Mouse (Mus musculus): ENCODE results near the gene Gkap1. TPM values are rescaled to one million over a fixed set of nuclear protein-coding genes. Genes with fewer than 3 reads are reported as not detected.

Gkap1 gene
- total and polyA plus RNA-seq, 2 experiments from 2014 or later, result 26.3 to 27.4 TPM

DNA sequence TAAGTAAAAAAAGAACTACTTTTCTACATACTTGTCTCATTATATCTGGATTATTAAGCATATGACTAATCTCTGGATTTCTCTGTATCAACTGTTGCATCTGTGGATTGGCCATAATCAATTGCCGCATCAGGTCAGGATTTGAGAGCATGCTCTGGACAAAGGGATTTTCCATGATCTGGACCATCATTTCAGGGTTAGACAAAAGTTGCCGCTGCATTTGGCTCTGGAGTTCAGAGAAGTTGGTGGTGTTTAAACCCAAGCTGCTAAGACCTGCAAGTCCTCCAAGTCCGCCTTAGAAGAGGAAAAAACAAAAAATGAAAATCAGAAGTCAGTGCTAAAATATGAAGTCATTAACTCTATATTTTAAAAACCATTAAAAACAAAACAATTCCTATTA lies 82.3 kb downstream of the Gkap1 start:
- H3K27me3 ChIP-seq (ENCODE audit: insufficient read depth, low read length), result no peaks in the 10 kb centered on the region
- H3K9ac ChIP-seq, result no peak overlapping the region
- TF ChIP-seq CTCF (IDR thresholded peaks at IDR 0.05; ENCODE audit: low read depth), result no peak
- H3K9me3 ChIP-seq (ENCODE audit: low read length), result no peaks in the 10 kb centered on the region
- H3K4me1 ChIP-seq (ENCODE audit: insufficient read depth), result no peaks in the 10 kb centered on the region
- no peak for DNase-seq
- no peak overlapping the region for H3K4me3 ChIP-seq (ENCODE audit: low read depth, low read length)
- H3K4me2 ChIP-seq (ENCODE audit: low read depth), result no peak overlapping the region
- peaks cover 52% of the 10 kb centered on the region for H3K36me3 ChIP-seq (ENCODE audit: insufficient read depth)
- WGBS, result 97% methylated on average over 3 of the region's 3 CpGs
- no peak overlapping the region for H3K27ac ChIP-seq (ENCODE audit: low read depth, low read length)
- ATAC-seq, result no peak

DNA sequence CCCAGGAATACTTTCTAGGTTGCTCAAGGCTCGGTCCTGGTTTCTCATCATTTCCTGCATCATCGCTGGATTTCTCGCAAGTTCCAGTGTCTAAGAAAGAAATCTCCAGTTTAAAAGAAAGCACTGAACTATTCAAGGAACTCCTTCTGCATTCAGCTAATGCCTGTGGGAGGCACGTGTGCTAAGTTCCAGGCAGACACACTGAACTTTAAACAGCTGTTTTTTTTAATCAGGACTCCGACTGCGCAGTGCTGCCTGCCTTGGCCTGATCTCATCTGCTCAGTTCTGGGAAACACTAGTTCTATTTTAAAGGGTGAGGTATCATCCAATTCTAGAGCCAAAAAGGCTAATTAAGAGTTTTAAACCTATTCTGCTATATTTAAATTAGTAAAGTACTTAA lies 83.4 kb downstream of the Gkap1 start:
- H3K36me3 ChIP-seq (ENCODE audit: insufficient read depth), result peaks cover 46% of the 10 kb centered on the region
- no peaks in the 10 kb centered on the region for H3K27me3 ChIP-seq (ENCODE audit: insufficient read depth, low read length)
- DNase-seq, result no peak
- H3K4me3 ChIP-seq (ENCODE audit: low read depth, low read length), result no peak overlapping the region
- H3K9ac ChIP-seq, result no peak overlapping the region
- no peak overlapping the region for H3K4me2 ChIP-seq (ENCODE audit: low read depth)
- no peak overlapping the region for H3K27ac ChIP-seq (ENCODE audit: low read depth, low read length)
- no peak for ATAC-seq
- 85% methylated on average over 6 of the region's 6 CpGs for WGBS
- no peaks in the 10 kb centered on the region for H3K9me3 ChIP-seq (ENCODE audit: low read length)
- TF ChIP-seq CTCF (IDR thresholded peaks at IDR 0.05; ENCODE audit: low read depth), result no peak
- no peaks in the 10 kb centered on the region for H3K4me1 ChIP-seq (ENCODE audit: insufficient read depth)

DNA sequence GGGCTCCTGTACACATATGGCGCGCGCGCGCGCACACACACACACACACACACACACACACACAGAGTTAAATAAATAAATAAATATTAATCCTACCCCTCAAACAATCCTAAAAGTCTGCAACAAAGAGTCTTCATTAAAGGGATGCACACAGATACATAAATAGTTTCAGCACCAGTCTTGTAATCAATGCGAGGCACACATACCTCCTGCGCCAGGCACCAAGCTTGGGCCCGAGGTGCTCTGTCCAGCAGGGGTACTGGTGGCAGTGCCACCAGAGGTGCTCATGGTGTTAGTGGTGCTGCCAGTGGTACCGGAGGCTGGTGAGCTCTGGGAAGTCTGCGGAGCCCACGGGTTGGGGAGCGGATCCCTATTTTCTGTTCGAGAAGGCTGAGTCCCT lies 84.0 kb downstream of the Gkap1 start:
- no peak overlapping the region for H3K9ac ChIP-seq
- H3K4me3 ChIP-seq (ENCODE audit: low read depth, low read length), result no peak overlapping the region
- peaks cover 40% of the 10 kb centered on the region for H3K36me3 ChIP-seq (ENCODE audit: insufficient read depth)
- no peak overlapping the region for H3K27ac ChIP-seq (ENCODE audit: low read depth, low read length)
- H3K4me2 ChIP-seq (ENCODE audit: low read depth), result no peak overlapping the region
- no peaks in the 10 kb centered on the region for H3K4me1 ChIP-seq (ENCODE audit: insufficient read depth)
- no peak for TF ChIP-seq CTCF (IDR thresholded peaks at IDR 0.05; ENCODE audit: low read depth)
- H3K27me3 ChIP-seq (ENCODE audit: insufficient read depth, low read length), result no peaks in the 10 kb centered on the region
- no peak for DNase-seq
- 97% methylated on average over 14 of the region's 14 CpGs for WGBS
- H3K9me3 ChIP-seq (ENCODE audit: low read length), result no peaks in the 10 kb centered on the region
- ATAC-seq, result no peak

DNA sequence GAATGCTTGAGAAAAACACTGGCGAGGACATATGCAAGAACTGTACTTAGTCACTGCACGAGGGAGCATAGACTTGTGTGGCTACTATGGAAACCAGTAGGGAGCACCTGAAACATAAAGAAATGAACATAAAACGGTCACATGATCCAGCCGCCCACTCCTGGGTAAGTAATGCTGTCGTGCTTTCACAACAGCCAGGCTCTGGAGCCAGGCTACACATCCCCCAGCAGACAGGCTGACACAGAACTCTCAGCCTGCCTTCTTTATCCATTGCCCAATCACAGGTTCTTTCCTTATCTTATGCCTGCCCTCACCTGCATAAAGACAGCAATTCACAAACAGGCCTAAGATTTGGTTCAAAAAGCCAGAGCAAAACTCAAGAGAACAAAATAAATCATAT lies 86.0 kb downstream of the Gkap1 start:
- Histone ChIP-seq H3K27ac (ENCODE audit: low read depth, low read length) (no peak overlapping the region), H3K9ac (no peak overlapping the region), H3K27me3 (ENCODE audit: insufficient read depth, low read length) (no peaks in the 10 kb centered on the region), H3K4me2 (ENCODE audit: low read depth) (no peak overlapping the region), H3K4me1 (ENCODE audit: insufficient read depth) (no peaks in the 10 kb centered on the region), H3K9me3 (ENCODE audit: low read length) (no peaks in the 10 kb centered on the region), H3K4me3 (ENCODE audit: low read depth, low read length) (no peak overlapping the region), H3K36me3 (ENCODE audit: insufficient read depth) (peaks cover 28% of the 10 kb centered on the region)
- 76% methylated on average over 5 of the region's 5 CpGs for WGBS
- no peak for TF ChIP-seq CTCF (IDR thresholded peaks at IDR 0.05; ENCODE audit: low read depth)
- DNase-seq (no peak), ATAC-seq (no peak; the same call in 1 of the 2 replicates)

DNA sequence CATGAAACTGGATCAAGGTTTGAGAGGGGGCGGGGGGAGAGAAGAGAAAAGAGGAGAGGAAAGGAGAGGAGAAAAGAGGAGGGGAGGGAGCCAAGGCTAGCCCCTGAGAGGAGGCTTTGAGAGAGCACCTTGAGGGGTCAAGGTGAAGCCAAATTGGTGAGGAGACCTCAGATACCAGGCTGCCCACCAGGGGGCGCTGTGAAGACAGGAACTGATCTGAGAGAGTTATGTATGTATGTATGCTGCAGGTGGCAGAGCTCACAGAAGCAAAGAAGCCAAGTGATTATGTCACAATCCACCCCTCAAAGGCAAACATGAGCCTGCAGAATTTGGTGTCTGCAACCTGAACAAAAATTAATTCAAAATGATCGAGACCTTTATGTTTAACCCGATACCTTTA lies 87.1 kb downstream of the Gkap1 start:
- TF ChIP-seq CTCF (IDR thresholded peaks at IDR 0.05; ENCODE audit: low read depth), result peak; percentile 94
- peak; percentile 82 for DNase-seq
- H3K9ac ChIP-seq, result no peak overlapping the region
- H3K36me3 ChIP-seq (ENCODE audit: insufficient read depth), result peaks cover 28% of the 10 kb centered on the region
- H3K27ac ChIP-seq (ENCODE audit: low read depth, low read length), result no peak overlapping the region; the same call in 1 of the 2 replicates
- H3K4me1 ChIP-seq (ENCODE audit: insufficient read depth), result no peaks in the 10 kb centered on the region
- H3K4me2 ChIP-seq (ENCODE audit: low read depth), result no peak overlapping the region
- no peaks in the 10 kb centered on the region for H3K27me3 ChIP-seq (ENCODE audit: insufficient read depth, low read length)
- ATAC-seq, result peak; percentile 75
- no peaks in the 10 kb centered on the region for H3K9me3 ChIP-seq (ENCODE audit: low read length)
- no peak overlapping the region for H3K4me3 ChIP-seq (ENCODE audit: low read depth, low read length)
- WGBS, result 68% methylated on average over 4 of the region's 4 CpGs

DNA sequence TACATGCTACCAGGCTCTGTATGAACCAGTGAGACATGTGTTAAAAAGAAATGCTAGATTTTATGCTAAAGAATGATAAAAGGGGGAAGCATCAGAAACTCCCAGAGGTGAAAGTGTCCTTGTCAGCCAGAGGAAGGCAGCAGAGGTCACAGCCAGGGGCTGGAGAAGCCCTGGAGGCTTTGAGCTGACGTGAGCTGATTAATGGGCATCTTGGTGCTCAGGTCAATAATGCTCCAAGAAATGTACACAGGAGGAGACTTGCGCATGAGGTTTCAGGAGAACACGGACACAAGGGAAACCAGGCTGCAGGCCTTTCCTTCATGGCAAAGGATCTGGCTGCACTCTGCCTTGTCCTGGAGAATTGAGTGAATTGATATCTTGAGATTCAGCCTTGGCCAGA lies 87.7 kb downstream of the Gkap1 start:
- WGBS, result 91% methylated on average over 3 of the region's 3 CpGs
- H3K9ac ChIP-seq, result no peak overlapping the region
- ATAC-seq, result no peak
- no peak overlapping the region for H3K4me3 ChIP-seq (ENCODE audit: low read depth, low read length)
- no peaks in the 10 kb centered on the region for H3K27me3 ChIP-seq (ENCODE audit: insufficient read depth, low read length)
- no peaks in the 10 kb centered on the region for H3K9me3 ChIP-seq (ENCODE audit: low read length)
- H3K27ac ChIP-seq (ENCODE audit: low read depth, low read length), result no peak overlapping the region
- H3K4me1 ChIP-seq (ENCODE audit: insufficient read depth), result no peaks in the 10 kb centered on the region
- no peak overlapping the region for H3K4me2 ChIP-seq (ENCODE audit: low read depth)
- H3K36me3 ChIP-seq (ENCODE audit: insufficient read depth), result peaks cover 30% of the 10 kb centered on the region
- no peak for DNase-seq
- no peak for TF ChIP-seq CTCF (IDR thresholded peaks at IDR 0.05; ENCODE audit: low read depth)

DNA sequence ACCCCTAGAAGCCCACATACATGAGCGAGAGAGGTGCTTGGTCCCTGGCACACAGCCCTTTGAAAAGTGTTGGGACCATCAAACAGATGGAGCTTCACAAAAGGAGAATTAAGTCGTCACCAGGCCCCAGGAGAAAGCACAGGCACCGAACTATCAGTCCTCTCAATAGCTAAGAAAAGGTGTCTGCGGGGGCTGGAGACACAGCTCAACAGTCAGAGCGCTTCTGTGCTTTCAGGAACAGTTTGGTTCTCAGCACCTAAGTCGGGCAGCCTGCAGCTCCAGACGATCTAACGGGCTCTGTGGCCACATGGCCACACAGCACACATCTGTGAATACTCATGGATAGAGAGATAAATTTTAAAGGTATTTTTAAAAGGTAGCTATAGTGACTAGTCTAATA lies 89.2 kb downstream of the Gkap1 start:
- no peak for TF ChIP-seq CTCF (IDR thresholded peaks at IDR 0.05; ENCODE audit: low read depth)
- H3K4me1 ChIP-seq (ENCODE audit: insufficient read depth), result no peaks in the 10 kb centered on the region
- H3K4me3 ChIP-seq (ENCODE audit: low read depth, low read length), result no peak overlapping the region
- no peak for ATAC-seq
- H3K27ac ChIP-seq (ENCODE audit: low read depth, low read length), result no peak overlapping the region
- WGBS, result 66% methylated on average over 8 of the region's 8 CpGs
- H3K4me2 ChIP-seq (ENCODE audit: low read depth), result no peak overlapping the region
- H3K36me3 ChIP-seq (ENCODE audit: insufficient read depth), result peaks cover 25% of the 10 kb centered on the region
- no peaks in the 10 kb centered on the region for H3K27me3 ChIP-seq (ENCODE audit: insufficient read depth, low read length)
- no peak for DNase-seq
- no peaks in the 10 kb centered on the region for H3K9me3 ChIP-seq (ENCODE audit: low read length)
- no peak overlapping the region for H3K9ac ChIP-seq

DNA sequence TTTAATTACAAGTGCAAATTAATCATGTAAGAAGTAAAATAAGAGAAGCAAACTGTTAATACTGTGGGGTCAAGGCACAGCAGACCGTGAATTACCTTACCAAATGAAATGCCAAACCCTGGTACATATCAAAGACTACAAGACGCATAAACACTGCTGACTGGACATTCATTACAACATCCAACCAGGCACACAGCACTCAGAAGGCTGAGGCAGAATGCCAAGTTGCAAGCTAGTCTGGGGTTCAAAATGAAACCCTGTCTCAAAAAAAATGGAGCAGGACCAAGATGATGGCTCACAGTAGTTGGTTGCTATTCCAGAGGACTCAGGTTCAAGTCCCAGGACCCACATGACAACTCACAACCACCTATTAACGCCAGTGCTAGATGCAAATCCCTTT lies 91.4 kb downstream of the Gkap1 start:
- TF ChIP-seq CTCF (IDR thresholded peaks at IDR 0.05; ENCODE audit: low read depth), result no peak
- Histone ChIP-seq H3K4me3 (ENCODE audit: low read depth, low read length) (no peak overlapping the region), H3K36me3 (ENCODE audit: insufficient read depth) (peaks cover 27% of the 10 kb centered on the region), H3K9ac (no peak overlapping the region), H3K27me3 (ENCODE audit: insufficient read depth, low read length) (no peaks in the 10 kb centered on the region), H3K27ac (ENCODE audit: low read depth, low read length) (no peak overlapping the region), H3K4me1 (ENCODE audit: insufficient read depth) (no peaks in the 10 kb centered on the region), H3K4me2 (ENCODE audit: low read depth) (no peak overlapping the region), H3K9me3 (ENCODE audit: low read length) (no peaks in the 10 kb centered on the region)
- no peak for ATAC-seq
- no peak for DNase-seq
- 73% methylated on average over 3 of the region's 3 CpGs for WGBS

Small RNA genes lying within 50 kb of the gene (microRNA-seq; reads per million reads assigned to microRNA genes)
- 0 reads per million in 2 experiments for gene Mir6369

Other genes with a start within 250 kb of the Gkap1 start
- 11.9 and 12.2 TPM in 2 replicates for gene Klhl3, start 162.1 kb downstream of the Gkap1 start, total RNA-seq (2014; rRNA removed)
- gene Klhl3, start 162.1 kb downstream of the Gkap1 start, polyA plus RNA-seq (2015; fragmentation: Nextera tagmentation; extraction: Ambion mirVana), result 7.6 and 12.6 TPM in 2 replicates
- 197 and 234 TPM in 2 replicates for gene Hnrnpa0, start 147.1 kb downstream of the Gkap1 start, total RNA-seq (2014; rRNA removed)
- gene Hnrnpa0, start 147.1 kb downstream of the Gkap1 start, polyA plus RNA-seq (2015; fragmentation: Nextera tagmentation; extraction: Ambion mirVana), result 76.5 and 86.6 TPM in 2 replicates
- 20.0 and 26.0 TPM in 2 replicates for gene Idnk, start 118.0 kb downstream of the Gkap1 start, total RNA-seq (2014; rRNA removed)
- 46.9 and 49.9 TPM in 2 replicates for gene Idnk, start 118.0 kb downstream of the Gkap1 start, polyA plus RNA-seq (2015; fragmentation: Nextera tagmentation; extraction: Ambion mirVana)
- gene Ubqln1, start 60.0 kb downstream of the Gkap1 start, total RNA-seq (2014; rRNA removed), result 125 and 172 TPM in 2 replicates
- gene Ubqln1, start 60.0 kb downstream of the Gkap1 start, polyA plus RNA-seq (2015; fragmentation: Nextera tagmentation; extraction: Ambion mirVana), result 85.9 and 118 TPM in 2 replicates
- 2.3 and 5.2 TPM in 2 replicates for gene Kif27, start 83.4 kb upstream of the Gkap1 start, total RNA-seq (2014; rRNA removed)
- gene Kif27, start 83.4 kb upstream of the Gkap1 start, polyA plus RNA-seq (2015; fragmentation: Nextera tagmentation; extraction: Ambion mirVana), result 0.82 and 2.0 TPM in 2 replicates
- 16.0 and 16.8 TPM in 2 replicates for gene 2210016F16Rik, start 109.5 kb upstream of the Gkap1 start, total RNA-seq (2014; rRNA removed)
- 14.2 TPM in 2 replicates for gene 2210016F16Rik, start 109.5 kb upstream of the Gkap1 start, polyA plus RNA-seq (2015; fragmentation: Nextera tagmentation; extraction: Ambion mirVana)
- gene Rmi1, start 126.5 kb upstream of the Gkap1 start, total RNA-seq (2014; rRNA removed), result 14.0 and 20.8 TPM in 2 replicates
- gene Rmi1, start 126.5 kb upstream of the Gkap1 start, polyA plus RNA-seq (2015; fragmentation: Nextera tagmentation; extraction: Ambion mirVana), result 14.2 and 18.7 TPM in 2 replicates
- gene Hnrnpk, start 127.6 kb upstream of the Gkap1 start, total RNA-seq (2014; rRNA removed), result 737 and 787 TPM in 2 replicates
- gene Hnrnpk, start 127.6 kb upstream of the Gkap1 start, polyA plus RNA-seq (2015; fragmentation: Nextera tagmentation; extraction: Ambion mirVana), result 1,083 and 1,166 TPM in 2 replicates